Mouse (Mus musculus): ENCODE results near the gene Pbxip1. TPM values are rescaled to one million over a fixed set of nuclear protein-coding genes. Genes with fewer than 3 reads are reported as not detected.
A peak's percentile ranks its signal among the peaks of the same experiment; 100 is the strongest.

Pbxip1 gene
- polyA plus RNA-seq, 1 experiment from 2014 or later: 15.7 TPM

DNA sequence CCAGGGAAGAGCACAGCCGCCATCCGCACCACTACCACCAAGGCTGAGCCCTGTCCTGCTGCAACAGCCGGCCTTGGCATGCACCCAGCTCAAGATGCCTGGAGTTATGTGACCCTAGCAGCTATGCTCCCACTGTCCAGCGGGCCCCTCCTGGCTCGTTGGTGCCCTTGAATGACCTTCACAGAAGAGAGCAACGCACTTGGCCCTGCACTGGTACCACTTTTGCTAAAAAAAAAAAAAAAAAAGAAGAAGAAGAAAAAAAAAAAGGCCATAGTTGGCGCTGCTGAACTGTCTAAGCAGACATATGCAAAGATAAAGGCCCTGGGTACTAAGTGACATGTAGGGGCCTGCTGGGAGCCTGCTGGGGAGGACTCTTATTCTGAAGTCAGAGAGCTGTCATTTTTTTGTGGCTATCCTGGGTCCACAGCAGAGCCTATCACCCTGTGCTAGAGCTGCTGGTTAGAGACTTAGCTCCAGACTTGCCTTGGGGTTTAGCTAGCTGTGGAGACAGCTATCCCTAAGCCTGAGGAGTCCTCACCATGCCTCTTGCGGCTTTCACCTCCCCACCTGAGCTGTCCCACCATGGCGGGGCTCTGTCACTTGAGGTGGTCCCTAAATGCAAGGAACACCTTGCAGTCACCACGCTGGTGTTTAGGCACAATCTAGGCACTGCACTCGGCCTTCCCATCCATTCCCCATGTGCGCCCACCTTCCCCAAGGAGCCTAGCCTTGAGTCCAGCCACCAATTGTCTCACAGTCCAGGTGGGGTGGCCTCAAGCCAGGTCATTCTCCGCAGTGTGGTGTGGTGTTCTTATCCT, 12.4 kb downstream of the Pbxip1 start:
- no peak overlapping the region for H3K4me3 ChIP-seq
- ATAC-seq (replicated peaks): no peak
- H3K9me3 ChIP-seq: no peaks in the 10 kb centered on the region
- H3K4me2 ChIP-seq: no peak overlapping the region
- H3K36me3 ChIP-seq (replicated peaks): no peaks in the 10 kb centered on the region
- WGBS: 64% methylated on average over 13 of the region's 13 CpGs
- H3K27me3 ChIP-seq (replicated peaks): no peaks in the 10 kb centered on the region
- H3K9ac ChIP-seq: no peak overlapping the region
- peaks cover 9% of the 10 kb centered on the region; the same call in 1 of the 2 replicates for H3K4me1 ChIP-seq
- H3K27ac ChIP-seq: no peak overlapping the region

DNA sequence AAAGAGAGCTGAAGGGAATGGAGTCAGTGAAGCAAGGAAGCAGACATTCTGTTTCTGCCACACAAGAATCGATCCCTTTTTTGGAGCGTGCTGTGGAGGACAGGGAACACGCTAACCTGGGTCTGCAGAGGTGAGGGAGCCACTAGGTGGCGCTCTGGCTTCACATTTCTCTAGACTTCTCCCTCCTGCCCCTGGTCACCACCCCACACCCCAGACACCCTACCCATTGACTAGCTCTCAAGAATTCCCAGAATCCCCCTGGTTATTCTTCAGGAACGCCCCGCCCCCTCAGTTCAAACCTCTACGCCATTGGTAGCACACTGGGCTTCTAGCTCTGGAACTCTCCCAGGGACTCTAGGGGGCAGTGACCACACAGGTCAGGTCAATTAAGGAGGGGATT, 13.0 kb downstream of the Pbxip1 start:
- H3K4me1 ChIP-seq: peaks cover 9% of the 10 kb centered on the region; the same call in 1 of the 2 replicates
- H3K4me3 ChIP-seq: no peak overlapping the region
- H3K9ac ChIP-seq: no peak overlapping the region
- no peak overlapping the region for H3K27ac ChIP-seq
- H3K36me3 ChIP-seq (replicated peaks): no peaks in the 10 kb centered on the region
- no peaks in the 10 kb centered on the region for H3K9me3 ChIP-seq
- H3K27me3 ChIP-seq (replicated peaks): no peaks in the 10 kb centered on the region
- no peak overlapping the region for H3K4me2 ChIP-seq
- ATAC-seq (replicated peaks): peak; percentile 37
- 43% methylated on average over 7 of the region's 7 CpGs for WGBS

DNA sequence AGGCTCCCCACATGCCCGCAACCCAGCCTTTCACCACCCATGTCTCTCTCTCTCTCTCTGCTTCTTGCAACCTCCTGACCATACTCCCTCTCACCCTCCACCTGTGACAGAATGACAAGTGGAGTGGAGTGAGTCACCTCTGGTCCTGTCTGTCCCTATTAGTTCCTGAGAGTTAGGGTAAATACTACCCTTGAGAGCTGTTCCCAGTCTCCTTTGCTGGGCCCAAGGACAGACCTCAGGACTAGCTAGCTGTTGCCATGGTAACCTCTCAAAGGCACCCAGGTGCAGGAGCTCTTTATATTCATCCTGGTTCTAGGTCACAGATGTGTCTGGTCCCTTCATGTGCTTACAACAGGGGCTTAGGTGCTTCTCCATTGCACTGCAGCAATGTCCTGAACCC, 15.4 kb downstream of the Pbxip1 start:
- WGBS: 86% methylated on average over 1 of the region's 1 CpGs
- Histone ChIP-seq H3K27ac (0 out of 2 replicates have a peak overlapping the region, but pooled peaks have one; percentile 29), H3K9ac (no peak overlapping the region), H3K9me3 (no peaks in the 10 kb centered on the region), H3K36me3 (replicated peaks) (no peaks in the 10 kb centered on the region), H3K4me3 (no peak overlapping the region), H3K4me1 (peaks cover 9% of the 10 kb centered on the region; the same call in 1 of the 2 replicates), H3K27me3 (replicated peaks) (no peaks in the 10 kb centered on the region), H3K4me2 (no peak overlapping the region)
- no peak; the same call in 1 of the 2 replicates for ATAC-seq (replicated peaks)

DNA sequence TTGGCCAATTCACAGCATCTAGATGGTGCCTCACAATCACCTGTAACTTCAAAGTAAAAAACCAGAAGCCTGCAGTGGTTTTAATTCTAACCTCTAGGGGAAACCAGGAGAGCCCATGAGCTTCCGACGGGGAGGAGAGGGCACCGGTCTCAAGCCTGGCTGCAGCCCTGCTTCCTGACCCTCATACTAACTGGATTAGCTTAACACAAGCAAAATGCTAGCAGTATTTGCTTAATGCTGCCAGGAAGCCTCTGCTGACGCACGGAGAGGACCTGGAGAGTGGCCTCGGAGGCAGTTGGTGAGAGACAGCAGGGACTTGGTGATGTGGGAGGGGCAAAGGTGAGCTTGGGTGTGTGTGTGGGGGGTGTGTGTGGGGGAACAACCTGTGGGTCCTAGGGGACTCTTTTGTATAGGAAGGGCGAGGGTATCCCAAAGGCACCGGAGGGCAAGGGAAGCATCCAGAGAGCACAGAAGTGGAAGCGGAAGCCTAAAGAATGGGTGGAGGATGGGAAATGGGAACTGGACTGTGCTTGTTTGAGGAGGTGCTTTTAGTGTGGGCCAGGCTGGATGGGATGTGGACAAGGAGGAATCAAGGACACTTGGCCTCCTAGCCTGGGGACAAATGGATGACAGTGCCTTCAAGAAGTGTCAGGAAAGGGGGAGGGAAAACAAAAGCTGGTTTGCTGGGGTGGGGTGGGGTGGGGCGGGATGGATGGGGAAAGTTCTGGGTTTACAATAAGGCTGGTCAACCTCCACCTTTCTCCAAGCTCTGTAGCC, 18.1 kb downstream of the Pbxip1 start, which contains the start of gene Pmvk:
Gene Pmvk (plus strand): TSS at position 141 of the 777 bp plus-strand sequence.
- ATAC-seq (replicated peaks): no peak
- H3K4me3 ChIP-seq: no peak within 1 kb of the TSS
- H3K4me1 ChIP-seq: peaks cover 9% of the 10 kb centered on the region; the same call in 1 of the 2 replicates
- no peaks in the 10 kb centered on the region for H3K36me3 ChIP-seq (replicated peaks)
- no peak within 1 kb of the TSS for H3K4me2 ChIP-seq
- H3K9ac ChIP-seq: no peak within 1 kb of the TSS
- no peaks in the 10 kb centered on the region for H3K9me3 ChIP-seq
- H3K27ac ChIP-seq: no peak within 1 kb of the TSS
- 65% methylated on average over 10 of the region's 10 CpGs for whole genome bisulfite sequencing
- H3K27me3 ChIP-seq (replicated peaks): no peaks in the 10 kb centered on the region

DNA sequence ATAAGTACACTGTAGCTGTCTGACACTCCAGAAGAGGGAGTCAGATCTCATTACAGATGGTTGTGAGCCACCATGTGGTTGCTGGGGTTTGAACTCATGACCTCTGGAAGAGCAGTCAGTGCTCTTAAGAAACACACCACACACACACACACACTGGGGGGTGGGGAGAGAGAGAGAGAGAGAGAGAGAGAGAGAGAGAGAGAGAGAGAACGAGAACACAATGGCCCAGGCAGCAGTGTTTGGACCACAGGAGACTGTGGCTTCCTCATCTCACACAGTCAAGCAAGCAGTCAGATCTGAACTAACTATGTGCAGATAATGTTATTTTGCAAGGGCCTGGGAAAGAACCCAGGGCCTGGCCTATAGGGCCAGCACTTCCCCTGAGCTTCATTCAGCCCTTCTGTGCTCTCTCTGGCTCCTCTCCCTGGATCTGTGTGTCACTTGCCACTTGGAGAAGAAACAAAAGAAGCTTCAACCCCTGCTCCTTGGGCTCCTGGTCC, 19.3 kb downstream of the Pbxip1 start:
- 17% methylated on average over 1 of the region's 1 CpGs for WGBS
- no peaks in the 10 kb centered on the region for H3K27me3 ChIP-seq (replicated peaks)
- no peak overlapping the region for H3K4me2 ChIP-seq
- H3K9me3 ChIP-seq: no peaks in the 10 kb centered on the region
- no peak for ATAC-seq (replicated peaks)
- no peak overlapping the region for H3K27ac ChIP-seq
- H3K4me1 ChIP-seq: peaks cover 21% of the 10 kb centered on the region; the same call in 1 of the 2 replicates
- no peak overlapping the region for H3K4me3 ChIP-seq
- no peak overlapping the region for H3K9ac ChIP-seq
- H3K36me3 ChIP-seq (replicated peaks): no peaks in the 10 kb centered on the region

DNA sequence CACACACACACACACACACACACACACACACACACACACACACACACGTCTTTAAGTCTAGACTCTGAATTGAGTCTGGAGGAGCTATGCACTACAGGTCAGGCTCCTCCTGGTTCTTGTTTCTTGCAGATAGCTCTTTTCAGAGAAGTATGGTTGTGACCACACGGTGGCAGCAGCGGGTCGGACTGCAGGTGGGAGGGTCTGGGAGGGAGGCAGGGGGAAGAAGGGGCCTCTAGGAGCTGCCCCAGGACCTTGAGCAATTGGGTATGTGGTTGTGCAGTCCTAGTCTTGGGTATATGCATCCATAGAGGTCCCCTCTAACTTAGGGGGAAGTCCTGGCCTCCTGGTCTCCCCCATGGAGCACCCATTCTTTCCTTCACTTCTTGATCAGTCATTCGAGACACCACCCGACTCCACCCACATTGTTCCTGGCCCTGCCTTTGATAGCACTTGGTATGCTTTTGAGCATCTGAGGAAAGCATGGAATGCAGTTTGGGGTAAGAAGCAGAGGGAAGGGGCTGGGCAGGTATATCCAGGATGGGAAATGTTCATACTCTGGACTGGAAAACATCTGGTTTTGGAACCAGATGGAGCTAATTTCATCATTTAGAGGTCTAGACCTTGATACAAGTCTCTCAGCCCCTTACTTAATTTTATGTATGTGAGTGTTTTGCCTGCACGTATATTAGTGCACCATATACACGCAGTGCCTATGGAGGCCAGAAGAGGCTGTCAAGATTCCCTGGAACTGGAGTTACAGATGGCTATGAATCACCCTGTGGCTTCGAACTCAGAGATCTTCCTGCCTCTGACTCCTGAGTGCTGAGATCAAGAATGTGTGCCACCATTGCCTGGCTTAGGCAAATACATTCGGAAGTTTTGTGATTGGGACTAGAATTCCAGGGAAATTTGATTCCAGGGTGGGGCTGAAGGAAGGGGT, 20.5 kb downstream of the Pbxip1 start:
- Histone ChIP-seq H3K9ac (no peak overlapping the region), H3K27me3 (replicated peaks) (no peaks in the 10 kb centered on the region), H3K4me3 (no peak overlapping the region), H3K4me2 (no peak overlapping the region), H3K36me3 (replicated peaks) (0 out of 2 replicates have a peak, but pooled peaks cover 3% of the 10 kb centered on the region), H3K4me1 (peaks cover 17% of the 10 kb centered on the region; the same call in 1 of the 2 replicates), H3K27ac (no peak overlapping the region), H3K9me3 (no peaks in the 10 kb centered on the region)
- 31% methylated on average over 10 of the region's 10 CpGs for WGBS
- ATAC-seq (replicated peaks): no peak

DNA sequence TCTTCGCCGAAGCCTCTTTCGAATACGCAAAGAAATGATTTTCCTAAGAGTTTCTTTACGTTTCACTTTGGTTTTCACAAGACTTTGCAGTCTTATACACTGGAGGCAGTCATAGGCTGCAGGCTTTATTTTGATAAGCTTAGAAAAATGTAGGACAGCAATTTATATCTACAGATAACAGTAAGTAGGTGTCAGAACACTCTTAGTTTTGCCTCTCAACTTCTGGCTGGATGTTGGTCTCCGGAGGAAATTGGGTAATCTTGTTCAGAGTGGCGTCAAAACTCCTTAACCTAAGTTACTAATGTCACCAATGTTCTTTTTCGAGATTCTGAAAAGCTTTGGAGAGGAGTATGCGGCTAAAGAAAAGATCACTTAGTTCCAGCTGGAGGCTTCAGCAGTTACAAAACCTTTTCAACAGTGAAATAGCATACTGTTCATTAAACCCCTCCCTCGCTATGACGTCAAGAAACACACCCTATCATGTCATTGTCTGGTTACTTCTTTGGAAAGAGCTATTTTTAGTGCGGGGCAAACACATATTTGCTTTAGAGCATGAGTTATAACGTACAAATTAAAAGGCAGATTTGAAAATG, 22.0 kb downstream of the Pbxip1 start:
- H3K9me3 ChIP-seq: no peaks in the 10 kb centered on the region
- ATAC-seq (replicated peaks): peak; percentile 55
- peaks cover 14% of the 10 kb centered on the region; the same call in 1 of the 2 replicates for H3K4me1 ChIP-seq
- peak overlapping the region; percentile 92 for H3K27ac ChIP-seq
- WGBS: 44% methylated on average over 13 of the region's 13 CpGs
- H3K9ac ChIP-seq: peak overlapping the region; percentile 80; the same call in 1 of the 2 replicates
- peak overlapping the region; percentile 70 for H3K4me2 ChIP-seq
- H3K4me3 ChIP-seq: peak overlapping the region; percentile 66
- no peaks in the 10 kb centered on the region for H3K27me3 ChIP-seq (replicated peaks)
- 0 out of 2 replicates have a peak, but pooled peaks cover 3% of the 10 kb centered on the region for H3K36me3 ChIP-seq (replicated peaks)

DNA sequence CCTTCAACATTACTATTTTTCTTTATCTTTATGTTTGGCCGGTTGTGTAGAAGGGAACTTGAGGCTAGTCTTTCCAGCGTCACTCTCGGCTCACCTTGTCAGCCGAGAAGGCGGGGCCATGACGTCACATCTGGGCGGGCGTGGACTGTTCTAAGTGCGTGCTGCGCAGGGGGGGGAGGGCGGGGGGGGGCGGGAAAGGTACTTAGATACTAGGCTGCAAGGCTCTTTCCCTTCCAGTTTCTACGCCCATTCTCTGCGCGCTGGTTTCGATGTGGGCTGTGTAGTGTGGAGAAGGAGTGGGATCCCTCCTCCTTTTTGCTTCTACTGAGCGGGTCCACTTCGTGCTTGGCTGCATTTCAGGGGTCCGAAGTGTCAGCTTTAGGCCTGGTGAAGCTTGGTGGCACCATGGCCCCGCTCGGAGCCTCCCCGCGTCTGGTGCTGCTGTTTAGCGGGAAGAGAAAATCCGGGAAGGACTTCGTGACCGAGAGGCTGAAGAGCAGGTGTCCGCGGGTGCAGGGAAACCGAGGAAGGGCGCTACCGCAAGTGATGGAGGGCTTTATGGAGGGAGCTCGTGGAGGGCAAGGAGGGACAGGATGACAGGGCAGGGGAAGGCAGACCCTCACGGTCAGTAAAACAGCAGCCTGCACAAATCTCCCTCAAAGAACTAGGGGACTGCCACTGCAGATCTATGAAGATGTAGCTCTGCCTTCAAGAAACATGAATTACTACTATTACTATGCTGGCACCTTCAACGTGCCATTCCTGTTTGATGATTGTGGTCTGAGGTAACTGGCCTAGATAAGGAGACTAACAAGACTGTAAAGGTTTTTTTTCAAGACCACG, 22.7 kb downstream of the Pbxip1 start:
- H3K36me3 ChIP-seq (replicated peaks): 0 out of 2 replicates have a peak, but pooled peaks cover 3% of the 10 kb centered on the region
- H3K27ac ChIP-seq: peak overlapping the region; percentile 92
- H3K27me3 ChIP-seq (replicated peaks): no peaks in the 10 kb centered on the region
- peak overlapping the region; percentile 80 for H3K9ac ChIP-seq
- ATAC-seq (replicated peaks): peak; percentile 92
- peak overlapping the region; percentile 70 for H3K4me2 ChIP-seq
- peak overlapping the region; percentile 66 for H3K4me3 ChIP-seq
- peaks cover 14% of the 10 kb centered on the region; the same call in 1 of the 2 replicates for H3K4me1 ChIP-seq
- H3K9me3 ChIP-seq: no peaks in the 10 kb centered on the region
- under 1% methylated on average over 36 of the region's 36 CpGs for whole genome bisulfite sequencing

DNA sequence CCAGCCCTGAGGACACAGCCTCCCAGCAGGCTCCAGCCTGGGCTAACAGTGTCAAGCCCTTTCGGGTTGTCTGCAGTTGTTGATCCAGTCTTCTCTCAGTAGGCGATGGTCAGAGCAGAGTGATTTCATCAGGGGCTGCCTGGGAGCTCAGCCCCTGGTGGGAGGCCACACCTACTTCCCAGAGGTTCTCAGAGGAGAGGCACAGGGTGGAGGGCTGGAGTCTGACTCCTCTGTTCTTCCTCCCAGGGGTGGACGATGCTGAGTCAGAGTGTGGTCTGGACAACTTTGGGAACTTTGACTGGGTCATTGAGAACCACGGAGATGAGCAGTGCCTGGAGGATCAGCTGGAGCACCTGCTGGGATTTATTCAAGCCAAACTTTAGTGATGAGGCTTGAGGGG, 31.8 kb downstream of the Pbxip1 start:
- Histone ChIP-seq H3K9me3 (no peaks in the 10 kb centered on the region), H3K4me1 (no peaks in the 10 kb centered on the region), H3K9ac (no peak overlapping the region), H3K4me3 (no peak overlapping the region), H3K27ac (no peak overlapping the region), H3K36me3 (replicated peaks) (peaks cover 4% of the 10 kb centered on the region; the same call in 1 of the 2 replicates), H3K4me2 (no peak overlapping the region), H3K27me3 (replicated peaks) (no peaks in the 10 kb centered on the region)
- WGBS: 46% methylated on average over 4 of the region's 4 CpGs
- no peak for ATAC-seq (replicated peaks)

DNA sequence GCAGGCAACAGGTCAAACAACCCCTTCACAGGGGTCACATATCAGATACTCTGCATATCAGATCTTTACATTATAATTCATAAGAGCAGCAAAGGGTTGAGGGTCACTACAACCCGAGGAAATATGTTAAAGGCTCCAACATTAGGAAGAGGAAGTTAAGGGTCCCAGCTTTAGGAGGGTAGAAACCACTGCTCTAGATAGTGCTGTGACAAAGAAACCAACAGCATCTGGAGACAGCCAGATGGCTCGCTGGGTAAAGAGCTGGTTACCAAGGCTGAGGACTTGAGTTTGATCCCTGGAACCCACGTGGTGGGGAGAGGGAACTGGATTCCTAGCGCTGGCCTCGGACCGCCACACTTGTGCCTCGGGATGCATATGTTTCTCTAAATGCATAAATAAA, 35.8 kb downstream of the Pbxip1 start:
- H3K9me3 ChIP-seq: no peaks in the 10 kb centered on the region
- no peaks in the 10 kb centered on the region for H3K27me3 ChIP-seq (replicated peaks)
- peaks cover 4% of the 10 kb centered on the region; the same call in 1 of the 2 replicates for H3K36me3 ChIP-seq (replicated peaks)
- ATAC-seq (replicated peaks): no peak
- no peak overlapping the region for H3K4me2 ChIP-seq
- 81% methylated on average over 7 of the region's 7 CpGs for WGBS
- H3K4me3 ChIP-seq: no peak overlapping the region
- H3K4me1 ChIP-seq: no peaks in the 10 kb centered on the region
- no peak overlapping the region for H3K9ac ChIP-seq
- no peak overlapping the region for H3K27ac ChIP-seq

Measured in midbrain, embryonic 15.5 days (tissue).